Mouse (Mus musculus) liver, adult 2 months (tissue): ENCODE measurements around the gene Slc27a2.
"Not testable (repeated sequence)": the region's sequence is repeated elsewhere in the genome, so short reads cannot be mapped to it uniquely, and the experiment has no call there.

Experiments
- CTCF ChIP-seq: fragments of 200-500 bp; IDR thresholded peaks from 2 replicates; pipeline ENCODE4 v1.5.1; 2011; ENCODE audit warnings: low read depth, low read length, control low read depth
- POLR2A ChIP-seq: fragments of 200-500 bp; IDR thresholded peaks from 2 replicates; pipeline ENCODE4 v1.6.1; 2011; ENCODE audit warnings: low read length, control low read depth; ENCODE audit not compliant: insufficient read depth; ENCODE audit errors: extremely low read depth

GRCm38 (mm10) chr2:126609600-126609999 lies 57.4 kb downstream of the Slc27a2 start:
- TF ChIP-seq CTCF, POLR2A: not testable (repeated sequence)
